Comparison of ENCODE assay signal across 15 mouse cellular contexts in the genomic region with DNA sequence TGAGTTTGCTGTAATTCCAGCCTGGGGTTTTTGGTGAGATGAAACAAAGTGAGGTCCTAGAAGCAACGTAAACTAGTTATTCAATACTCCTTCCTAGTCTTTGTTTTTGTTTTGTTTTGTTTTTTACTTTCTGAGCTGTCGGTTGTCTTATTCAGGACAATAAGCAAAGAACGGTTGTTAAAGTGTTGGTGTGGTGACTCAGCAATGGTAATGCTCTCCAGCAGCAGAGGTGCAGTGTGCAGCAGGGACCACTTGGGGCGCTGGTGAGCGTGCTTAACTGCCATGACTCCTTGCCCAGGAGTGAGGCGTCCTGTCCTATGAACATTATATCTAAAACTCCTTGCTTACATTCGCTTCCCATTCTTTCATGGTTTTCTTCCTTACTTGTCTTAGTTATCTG. TPM values are rescaled to one million over a fixed set of nuclear protein-coding genes. Genes with fewer than 3 reads are reported as not detected.
DNase-seq lines count a peak whose midpoint lies in the region; ATAC-seq and TF ChIP-seq lines count a peak whose summit lies in the region.
"Had no signal": no experiment of that assay in that cellular context is flagged by ENCODE, and none has a peak within 500 bp of the region (broad histone marks: within the 10 kb centered on the region; RNA-seq: fewer than 3 reads in every experiment).

No protein-coding gene starts in this region.

- H3K9me3 ChIP-seq in liver, embryonic 11.5 days (ENCODE audit: control insufficient read depth, low read length): no peaks in the 10 kb centered on the region
- H3K9me3 ChIP-seq in E14TG2a.4 (ENCODE audit: low read length) (peaks cover 14% of the 10 kb centered on the region), MEL (replicated peaks; ENCODE audit: insufficient read depth, low read length) (no peaks in the 10 kb centered on the region)
- H3K9me3 ChIP-seq in embryonic facial prominence, embryonic 10.5 days: no peaks in the 10 kb centered on the region
- H3K9me3 ChIP-seq: lung, embryonic 15.5 days; midbrain, embryonic 10.5 days; stomach, embryonic 15.5 days had no signal

- no peak for TF ChIP-seq RAD21 in MEL (IDR thresholded peaks at IDR 0.05; ENCODE audit: low read depth, low read length)

- 89% methylated on average over 7 of the region's 7 CpGs for WGBS in liver, adult 2 months
- 81% methylated on average over 7 of the region's 7 CpGs for WGBS in liver, embryonic 11.5 days
- 85% methylated on average over 7 of the region's 7 CpGs for WGBS in embryonic facial prominence, embryonic 10.5 days

- 0 out of 2 replicates have a peak, but pooled peaks cover 3% of the 10 kb centered on the region for H3K27me3 ChIP-seq in liver, adult 2 months (ENCODE audit: control insufficient read depth, insufficient read depth, low read length)
- no peaks in the 10 kb centered on the region for H3K27me3 ChIP-seq in liver, embryonic 11.5 days (replicated peaks; ENCODE audit: control insufficient read depth, insufficient read depth, low read length)
- H3K27me3 ChIP-seq in E14TG2a.4 (ENCODE audit: insufficient read depth, low read length): no peaks in the 10 kb centered on the region
- H3K27me3 ChIP-seq in MEL (ENCODE audit: control insufficient read depth in 1 of 2, insufficient read depth in 2 of 2, low read length in 2 of 2): no peaks in the 10 kb centered on the region
- no peaks in the 10 kb centered on the region for H3K27me3 ChIP-seq in embryonic facial prominence, embryonic 10.5 days (replicated peaks; ENCODE audit: low read depth, poor library complexity, severe bottlenecking)
- H3K27me3 ChIP-seq: heart, embryonic 13.5 days; lung, embryonic 15.5 days; stomach, embryonic 15.5 days had no signal

- no peak for TF ChIP-seq EP300 in MEL (IDR thresholded peaks at IDR 0.05; ENCODE audit: low read depth in 1 of 2, low read length in 2 of 2)

- H3K9ac ChIP-seq in liver, adult 2 months (ENCODE audit: low read depth, low read length): no peak overlapping the region
- H3K9ac ChIP-seq in liver, embryonic 11.5 days (ENCODE audit: low read depth, low read length): no peak overlapping the region
- no peak overlapping the region for H3K9ac ChIP-seq in MEL (ENCODE audit: control insufficient read depth, low read depth, low read length, poor library complexity, severe bottlenecking)
- H3K9ac ChIP-seq: heart, embryonic 13.5 days; lung, embryonic 15.5 days; stomach, embryonic 15.5 days had no signal

- H3K79me2 ChIP-seq in liver, adult 2 months (ENCODE audit: control insufficient read depth, insufficient read depth, low read length): no peaks in the 10 kb centered on the region
- H3K79me2 ChIP-seq in MEL (ENCODE audit: control insufficient read depth, insufficient read depth, low read length, poor library complexity): no peaks in the 10 kb centered on the region

- no peak for DNase-seq in liver, adult 2 months (ENCODE audit: extremely low read depth, low read depth, low spot score)
- DNase-seq in liver, embryonic 11.5 days (ENCODE audit: low spot score): no peak
- DNase-seq in MEL (ENCODE audit: low read depth, low spot score): peak; percentile 3
- no peak for DNase-seq in embryonic facial prominence, embryonic 10.5 days (ENCODE audit: low spot score)
- no peak for DNase-seq in cerebellum, postnatal 10 days
- DNase-seq: cerebellum, adult 2 months; kidney, postnatal 10 days; right cerebral cortex, postnatal 4 days had no signal

- TF ChIP-seq POLR2A in liver, adult 2 months (IDR thresholded peaks at IDR 0.05; ENCODE audit: extremely low read depth, insufficient read depth, low read length): no peak
- TF ChIP-seq POLR2A in MEL (IDR thresholded peaks at IDR 0.05; ENCODE audit: control insufficient read depth in 1 of 2, insufficient read depth in 1 of 2, low read depth in 1 of 2, low read length in 2 of 2, poor library complexity in 1 of 2): no peak

- TF ChIP-seq CTCF in liver, adult 2 months (IDR thresholded peaks at IDR 0.05; ENCODE audit: low read depth, low read length): peak; percentile 36
- peak; percentile 85 for TF ChIP-seq CTCF in E14TG2a.4 (conservative IDR thresholded peaks at IDR 0.05; ENCODE audit: low read length)
- TF ChIP-seq CTCF in MEL (IDR thresholded peaks at IDR 0.05 in 2 of 3, conservative IDR thresholded peaks at IDR 0.05 in 1 of 3; ENCODE audit: control insufficient read depth in 1 of 3, insufficient read depth in 1 of 3, low read depth in 2 of 3, low read length in 3 of 3, poor library complexity in 1 of 3, severe bottlenecking in 1 of 3): peak; percentile 13 to 32 (median 30); a peak in 4 of 6 replicates

- no peak overlapping the region for H3K27ac ChIP-seq in liver, adult 2 months (replicated peaks; ENCODE audit: insufficient read depth, low read depth, low read length)
- no peak overlapping the region for H3K27ac ChIP-seq in liver, embryonic 11.5 days (ENCODE audit: low read depth, low read length)
- no peak overlapping the region for H3K27ac ChIP-seq in MEL (ENCODE audit: control insufficient read depth, low read depth, low read length)
- no peak overlapping the region for H3K27ac ChIP-seq in embryonic facial prominence, embryonic 10.5 days (replicated peaks)
- H3K27ac ChIP-seq: heart, embryonic 13.5 days; lung, embryonic 15.5 days; midbrain, embryonic 10.5 days; stomach, embryonic 15.5 days had no signal

- H3K4me1 ChIP-seq in liver, adult 2 months (ENCODE audit: control insufficient read depth, insufficient read depth, low read length): no peaks in the 10 kb centered on the region
- H3K4me1 ChIP-seq in liver, embryonic 11.5 days (replicated peaks; ENCODE audit: control insufficient read depth, insufficient read depth, low read length): no peaks in the 10 kb centered on the region
- H3K4me1 ChIP-seq in E14TG2a.4 (replicated peaks; ENCODE audit: low read depth, low read length) (no peaks in the 10 kb centered on the region), MEL (ENCODE audit: control insufficient read depth in 1 of 2, insufficient read depth in 2 of 2, low read length in 2 of 2) (no peaks in the 10 kb centered on the region)
- no peaks in the 10 kb centered on the region for H3K4me1 ChIP-seq in embryonic facial prominence, embryonic 10.5 days
- H3K4me1 ChIP-seq: heart, embryonic 13.5 days; lung, embryonic 15.5 days; midbrain, embryonic 10.5 days; stomach, embryonic 15.5 days had no signal

- no peak overlapping the region for H3K4me3 ChIP-seq in liver, adult 2 months (ENCODE audit: insufficient read depth, low read depth, low read length)
- no peak overlapping the region for H3K4me3 ChIP-seq in liver, embryonic 11.5 days (ENCODE audit: low read depth, low read length)
- H3K4me3 ChIP-seq in E14TG2a.4 (replicated peaks; ENCODE audit: low read length) (no peak overlapping the region), MEL (ENCODE audit: control insufficient read depth in 1 of 2, insufficient read depth in 1 of 2, low read depth in 2 of 2, low read length in 2 of 2) (no peak overlapping the region)
- no peak overlapping the region for H3K4me3 ChIP-seq in embryonic facial prominence, embryonic 10.5 days
- H3K4me3 ChIP-seq: heart, embryonic 13.5 days; lung, embryonic 15.5 days; midbrain, embryonic 10.5 days; stomach, embryonic 15.5 days had no signal

- no peak for ATAC-seq in liver, embryonic 11.5 days (replicated peaks; ENCODE audit: low FRiP score)
- peak; percentile 39; the same call in 1 of the 2 replicates for ATAC-seq in megakaryocyte, adult 5-6 weeks (ENCODE audit: poor library complexity, severe bottlenecking)
- ATAC-seq: intestine, embryonic 16.5 days had no signal

- H3K36me3 ChIP-seq in liver, adult 2 months (ENCODE audit: control insufficient read depth, insufficient read depth, low read length): no peaks in the 10 kb centered on the region
- no peaks in the 10 kb centered on the region for H3K36me3 ChIP-seq in liver, embryonic 11.5 days (ENCODE audit: control insufficient read depth, insufficient read depth, low read length)
- H3K36me3 ChIP-seq in E14TG2a.4 (ENCODE audit: insufficient read depth, low read length) (no peaks in the 10 kb centered on the region), MEL (ENCODE audit: control insufficient read depth in 1 of 2, insufficient read depth in 2 of 2, low read length in 2 of 2) (no peaks in the 10 kb centered on the region)
- no peaks in the 10 kb centered on the region for H3K36me3 ChIP-seq in embryonic facial prominence, embryonic 10.5 days (replicated peaks)
- H3K36me3 ChIP-seq: heart, embryonic 13.5 days; lung, embryonic 15.5 days; midbrain, embryonic 10.5 days; stomach, embryonic 15.5 days had no signal

- H3K4me2 ChIP-seq in liver, embryonic 11.5 days: no peak overlapping the region
- H3K4me2 ChIP-seq: heart, embryonic 13.5 days; lung, embryonic 15.5 days; stomach, embryonic 15.5 days had no signal

TF ChIP-seq in MEL, 35 proteins besides CTCF, POLR2A, EP300 and RAD21 (continues in another document):
- TF ChIP-seq TBP (IDR thresholded peaks at IDR 0.05; ENCODE audit: low read depth, low read length): no peak
- no peak for TF ChIP-seq SMC3 (IDR thresholded peaks at IDR 0.05; ENCODE audit: low read depth, low read length)
- TF ChIP-seq USF2 (IDR thresholded peaks at IDR 0.05; ENCODE audit: borderline replicate concordance in 1 of 2, insufficient read depth in 1 of 2, low read depth in 1 of 2, low read length in 2 of 2): no peak
- TF ChIP-seq TAL1 (IDR thresholded peaks at IDR 0.05; ENCODE audit: low read length): no peak
- no peak for TF ChIP-seq TCF12 (IDR thresholded peaks at IDR 0.05; ENCODE audit: low read depth, low read length)
- TF ChIP-seq ELF1 (IDR thresholded peaks at IDR 0.05; ENCODE audit: low read depth, low read length): no peak
- no peak for TF ChIP-seq KAT2A (conservative IDR thresholded peaks at IDR 0.05; ENCODE audit: low read depth, low read length)

RNA-seq across cellular contexts. Expression of a gene that starts 14.1 kb away (rescaled TPM):
- total RNA-seq in liver, adult 2 months (2014; rRNA removed): 3.7 and 5.9 TPM in 2 replicates
- polyA plus RNA-seq in liver, adult 2 months (2012; rRNA removed): 0.95 and 1.4 TPM in 2 replicates
- 0.91 and 0.97 TPM in 2 replicates for polyA plus RNA-seq in liver, embryonic 11.5 days (2014; fragmentation: Nextera tagmentation; extraction: Ambion mirVana)
- not detected in 2 replicates for total RNA-seq in MEL (2012; rRNA removed)
- not detected for polyA plus RNA-seq in MEL (2012; ENCODE audit: insufficient read depth in 1 of 2, insufficient read length in 2 of 2, low read depth in 1 of 2, low replicate concordance in 2 of 2, missing spikeins in 1 of 2)
- total RNA-seq in megakaryocyte, adult 5-6 weeks (2015): 78.9 and 93.9 TPM in 2 replicates
- 204 and 218 TPM in 2 replicates for total RNA-seq in megakaryocyte, adult 5-6 weeks (2017)
- polyA plus RNA-seq in embryonic facial prominence, embryonic 10.5 days (2016; fragmentation: Nextera tagmentation; extraction: Ambion mirVana): 0.30 TPM in 1 of 2 replicates, not detected in the other
- polyA plus RNA-seq: midbrain, embryonic 10.5 days had no signal

RNA-seq across cellular contexts. Expression of a gene that starts 15.0 kb away (rescaled TPM):
- 9.0 and 10.1 TPM in 2 replicates for total RNA-seq in liver, adult 2 months (2014; rRNA removed)
- polyA plus RNA-seq in liver, adult 2 months (2012; rRNA removed): 5.3 and 5.8 TPM in 2 replicates
- 98.1 and 100 TPM in 2 replicates for polyA plus RNA-seq in liver, embryonic 11.5 days (2014; fragmentation: Nextera tagmentation; extraction: Ambion mirVana)
- not detected in 2 replicates for total RNA-seq in MEL (2012; rRNA removed)
- polyA plus RNA-seq in MEL (2012; ENCODE audit: insufficient read depth in 1 of 2, insufficient read length in 2 of 2, low read depth in 1 of 2, low replicate concordance in 2 of 2, missing spikeins in 1 of 2): not detected
- 79.2 and 108 TPM in 2 replicates for total RNA-seq in megakaryocyte, adult 5-6 weeks (2015)
- total RNA-seq in megakaryocyte, adult 5-6 weeks (2017): 62.0 and 70.3 TPM in 2 replicates
- 110 and 114 TPM in 2 replicates for polyA plus RNA-seq in embryonic facial prominence, embryonic 10.5 days (2016; fragmentation: Nextera tagmentation; extraction: Ambion mirVana)

Comparison
In these comparisons a context has a peak if more than half of its experiments do, and no peak if none do; other contexts are left out.
1. RNA of a gene that starts 15.0 kb away (polyA plus RNA-seq): 110 to 114 TPM in embryonic facial prominence, embryonic 10.5 days and 98.1 to 100 TPM in liver, embryonic 11.5 days; 5.3 to 5.8 TPM in liver, adult 2 months and not detected in MEL; every median in the first group is over 10 times any median in the second.
2. CTCF ChIP-seq: peak in every context shown above with its lines; median percentile 85 in E14TG2a.4; 36 in liver, adult 2 months; 30 in MEL.